Mouse (Mus musculus): ENCODE measurements around the gene Ap3m1.
"Not testable (repeated sequence)": the region's sequence is repeated elsewhere in the genome, so short reads cannot be mapped to it uniquely, and the experiment has no call there.

Gene Ap3m1

GRCm38 (mm10) chr14:21052112-21052780 lies at the start of gene Ap3m1, which contains the start of gene Adk:
Ap3m1 (minus strand) TSS chr14:21052508.
Adk (plus strand) TSS chr14:21052574.
- in situ Hi-C loops (cut with MboI, MseI), result no loop called here

- in situ Hi-C loops (cut with MboI, MseI), result no loop called here
Observed at GRCm38 (mm10) chr14:21101562-21101961, 49.3 kb upstream of the Ap3m1 start.

GRCm38 (mm10) chr14:21100876-21101275 lies 48.6 kb upstream of the Ap3m1 start:
- in situ Hi-C loops (cut with MboI, MseI), result no loop called here

- in situ Hi-C loops (cut with MboI, MseI), result no loop called here
Observed at GRCm38 (mm10) chr14:21099371-21099770, 47.1 kb upstream of the Ap3m1 start.

- in situ Hi-C loops (cut with MboI, MseI), result no loop called here
Observed at GRCm38 (mm10) chr14:21096689-21097088, 44.4 kb upstream of the Ap3m1 start.

GRCm38 (mm10) chr14:21096279-21096678 lies 44.0 kb upstream of the Ap3m1 start:
- in situ Hi-C loops (cut with MboI, MseI), result no loop called here

- in situ Hi-C loops (cut with MboI, MseI), result not testable (repeated sequence)
Observed at GRCm38 (mm10) chr14:21094161-21094560, 41.9 kb upstream of the Ap3m1 start.

GRCm38 (mm10) chr14:21090930-21091486 lies 38.7 kb upstream of the Ap3m1 start:
- in situ Hi-C loops (cut with MboI, MseI), result no loop called here

- in situ Hi-C loops (cut with MboI, MseI), result no loop called here
Observed at GRCm38 (mm10) chr14:21090400-21090799, 38.1 kb upstream of the Ap3m1 start.

- in situ Hi-C loops (cut with MboI, MseI), result loop anchor here in 1 of 2 experiments (10.0 kb wide), 1 partner anchor 834 kb away; no protein-coding TSS in a partner anchor
Observed at GRCm38 (mm10) chr14:21088731-21089130, 36.4 kb upstream of the Ap3m1 start.

- in situ Hi-C loops (cut with MboI, MseI), result loop anchor here in 1 of 2 experiments (10.0 kb wide), 1 partner anchor 833 kb away; no protein-coding TSS in a partner anchor
Observed at GRCm38 (mm10) chr14:21087390-21088060, 35.2 kb upstream of the Ap3m1 start.

- in situ Hi-C loops (cut with MboI, MseI), result loop anchor here in 1 of 2 experiments (10.0 kb wide), 1 partner anchor 832 kb away; no protein-coding TSS in a partner anchor
Observed at GRCm38 (mm10) chr14:21086827-21087351, 34.6 kb upstream of the Ap3m1 start.

GRCm38 (mm10) chr14:21086106-21086505 lies 33.8 kb upstream of the Ap3m1 start:
- in situ Hi-C loops (cut with MboI, MseI), result loop anchor here in 1 of 2 experiments (10.0 kb wide), 1 partner anchor 831 kb away; no protein-coding TSS in a partner anchor

GRCm38 (mm10) chr14:21085666-21086065 lies 33.4 kb upstream of the Ap3m1 start:
- in situ Hi-C loops (cut with MboI, MseI), result loop anchor here in 1 of 2 experiments (10.0 kb wide), 1 partner anchor 831 kb away; no protein-coding TSS in a partner anchor

GRCm38 (mm10) chr14:21082823-21083222 lies 30.5 kb upstream of the Ap3m1 start:
- in situ Hi-C loops (cut with MboI, MseI), result loop anchor here in 1 of 2 experiments (10.0 kb wide), 1 partner anchor 828 kb away; no protein-coding TSS in a partner anchor

GRCm38 (mm10) chr14:21078511-21078910 lies 26.2 kb upstream of the Ap3m1 start:
- in situ Hi-C loops (cut with MboI, MseI), result loop anchor here in 1 of 2 experiments (5.0 to 10.0 kb wide), 2 partner anchors 34 to 914 kb away; no protein-coding TSS in a partner anchor

GRCm38 (mm10) chr14:21077939-21078338 lies 25.6 kb upstream of the Ap3m1 start:
- in situ Hi-C loops (cut with MboI, MseI), result loop anchor here in 1 of 2 experiments (5.0 to 10.0 kb wide), 2 partner anchors 34 to 913 kb away; no protein-coding TSS in a partner anchor

- in situ Hi-C loops (cut with MboI, MseI), result loop anchor here in 1 of 2 experiments (5.0 to 10.0 kb wide), 2 partner anchors 36 to 912 kb away; no protein-coding TSS in a partner anchor
Observed at GRCm38 (mm10) chr14:21076501-21077194, 24.3 kb upstream of the Ap3m1 start.

- in situ Hi-C loops (cut with MboI, MseI), result loop anchor here in 1 of 2 experiments (5.0 to 10.0 kb wide), 2 partner anchors 36 to 911 kb away; no protein-coding TSS in a partner anchor
Observed at GRCm38 (mm10) chr14:21075751-21076500, 23.6 kb upstream of the Ap3m1 start.

Measured in T-helper 17 cell (primary cell).